Mouse (Mus musculus): ENCODE results near the gene Cxcr2. TPM values are rescaled to one million over a fixed set of nuclear protein-coding genes. Genes with fewer than 3 reads are reported as not detected.
A peak's percentile ranks its signal among the peaks of the same experiment; 100 is the strongest.

Cxcr2 gene
- polyA plus RNA-seq, 1 experiment from 2014 or later: 0.14 TPM

DNA sequence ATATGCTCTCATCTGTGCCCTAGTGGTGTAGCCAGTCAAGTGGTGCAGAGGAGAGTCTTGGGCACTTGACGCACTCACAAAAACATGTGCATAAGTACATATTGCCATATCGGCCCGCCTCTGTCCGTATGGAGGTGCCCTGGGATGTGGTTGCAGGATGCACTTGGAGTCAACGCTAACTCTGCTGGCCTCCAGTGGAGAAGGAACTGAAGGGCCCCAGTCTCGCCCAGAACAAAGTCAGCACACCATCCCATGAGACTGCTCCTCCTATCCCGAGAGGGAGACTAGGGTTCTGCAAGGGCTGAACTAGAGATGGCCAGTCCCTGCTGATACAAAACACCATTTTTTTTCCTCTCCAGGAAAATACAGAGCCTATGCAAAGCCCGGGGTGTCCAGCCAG is 30.6 kb upstream of the Cxcr2 start:
- H3K4me3 ChIP-seq: peak overlapping the region; percentile 67
- no peak overlapping the region for H3K27ac ChIP-seq
- WGBS: 63% methylated on average over 8 of the region's 8 CpGs
- no peaks in the 10 kb centered on the region for H3K36me3 ChIP-seq (replicated peaks)
- DNase-seq (ENCODE audit: extremely low spot score, low spot score): no peak
- H3K27me3 ChIP-seq (ENCODE audit: poor library complexity, severe bottlenecking): peaks cover 71% of the 10 kb centered on the region
- no peaks in the 10 kb centered on the region for H3K9me3 ChIP-seq
- peaks cover 24% of the 10 kb centered on the region for H3K4me1 ChIP-seq

- Histone ChIP-seq H3K9me3 (no peaks in the 10 kb centered on the region), H3K36me3 (replicated peaks) (no peaks in the 10 kb centered on the region), H3K27ac (peak within 1 kb of the TSS; percentile 80), H3K4me1 (peaks cover 30% of the 10 kb centered on the region), H3K4me3 (peak within 1 kb of the TSS; percentile 67), H3K27me3 (ENCODE audit: poor library complexity, severe bottlenecking) (peaks cover 73% of the 10 kb centered on the region)
- WGBS: 1% methylated on average over 84 of the region's 84 CpGs
- peak; percentile 47 for DNase-seq (ENCODE audit: extremely low spot score, low spot score)
Observed at GRCm38 (mm10) chr1:74124021-74124981, 29.5 kb upstream of the Cxcr2 start, which contains the start of gene Tns1. Gene Tns1 (minus strand): TSS chr1:74124449.

DNA sequence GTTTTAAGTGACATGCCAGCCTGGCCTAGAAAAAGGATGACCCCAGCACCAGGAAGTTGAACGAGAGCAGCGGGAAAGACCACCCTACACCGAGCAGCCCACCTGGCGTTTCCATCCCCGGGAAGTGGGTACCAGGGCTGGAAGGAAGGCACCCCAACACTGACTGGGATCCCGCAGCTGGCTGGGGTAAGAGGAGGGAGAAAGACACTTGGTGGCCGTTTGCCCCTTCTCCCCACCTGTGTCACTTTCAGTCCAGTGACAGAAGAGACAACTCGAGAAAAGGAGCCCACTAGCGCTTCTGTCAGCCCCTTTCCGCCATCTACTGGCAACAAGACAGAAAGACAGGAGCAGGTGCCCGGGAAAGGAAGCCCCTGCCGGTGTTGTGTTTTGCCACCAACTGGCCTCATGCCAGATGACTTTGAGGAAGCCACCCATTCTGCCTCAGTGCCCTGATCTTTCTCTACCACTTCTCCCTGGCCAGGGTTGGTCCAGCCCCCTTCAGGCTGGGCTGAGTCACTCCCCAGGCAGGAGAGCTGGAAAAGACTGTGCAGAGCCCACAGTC is 28.7 kb upstream of the Cxcr2 start, which contains the start of gene Rufy4:
Gene Rufy4, plus strand, starts transcription at position 551 of the 562 bp plus-strand sequence.
- DNase-seq (ENCODE audit: extremely low spot score, low spot score): peak; percentile 72
- peak within 1 kb of the TSS; percentile 67 for H3K4me3 ChIP-seq
- no peaks in the 10 kb centered on the region for H3K9me3 ChIP-seq
- no peaks in the 10 kb centered on the region for H3K36me3 ChIP-seq (replicated peaks)
- H3K27me3 ChIP-seq (ENCODE audit: poor library complexity, severe bottlenecking): peaks cover 73% of the 10 kb centered on the region
- WGBS: 0% methylated on average over 12 of the region's 12 CpGs
- H3K4me1 ChIP-seq: peaks cover 32% of the 10 kb centered on the region
- peak within 1 kb of the TSS; percentile 80 for H3K27ac ChIP-seq

- H3K9me3 ChIP-seq: no peaks in the 10 kb centered on the region
- no peak overlapping the region for H3K4me3 ChIP-seq
- H3K27me3 ChIP-seq (ENCODE audit: poor library complexity, severe bottlenecking): peaks cover 16% of the 10 kb centered on the region
- no peak overlapping the region for H3K27ac ChIP-seq
- 86% methylated on average over 8 of the region's 8 CpGs for WGBS
- H3K4me1 ChIP-seq: peaks cover 8% of the 10 kb centered on the region
- H3K36me3 ChIP-seq (replicated peaks): no peaks in the 10 kb centered on the region
- no peak for DNase-seq (ENCODE audit: extremely low spot score, low spot score)
Observed at GRCm38 (mm10) chr1:74130883-74131659, 22.7 kb upstream of the Cxcr2 start.

- Histone ChIP-seq H3K9me3 (no peaks in the 10 kb centered on the region), H3K36me3 (replicated peaks) (no peaks in the 10 kb centered on the region), H3K4me3 (no peak overlapping the region), H3K27ac (no peak overlapping the region), H3K27me3 (ENCODE audit: poor library complexity, severe bottlenecking) (peaks cover 12% of the 10 kb centered on the region), H3K4me1 (peaks cover 8% of the 10 kb centered on the region)
- DNase-seq (ENCODE audit: extremely low spot score, low spot score): no peak
- 76% methylated on average over 3 of the region's 3 CpGs for WGBS
Observed at GRCm38 (mm10) chr1:74132011-74132410, 21.8 kb upstream of the Cxcr2 start.

DNA sequence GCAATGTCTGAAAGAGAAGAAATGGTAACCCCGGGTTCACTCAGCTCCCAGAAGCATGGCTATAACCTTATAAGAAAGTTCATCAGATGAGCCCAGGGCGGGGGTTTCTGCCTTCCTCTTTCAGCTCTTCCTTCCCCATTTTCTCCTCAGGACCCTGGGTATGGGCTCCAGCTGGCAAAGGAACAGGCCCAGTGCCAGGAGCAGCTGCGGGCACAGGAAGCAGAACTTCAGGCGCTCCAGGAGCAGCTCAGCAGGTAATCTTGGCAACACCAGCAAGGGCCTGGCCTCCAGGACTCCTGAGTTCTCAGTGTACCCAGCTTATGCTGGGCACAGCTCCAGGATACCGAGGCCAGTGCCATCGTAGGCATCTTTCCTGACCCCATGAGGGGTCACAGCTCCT is 19.8 kb upstream of the Cxcr2 start:
- Histone ChIP-seq H3K27ac (no peak overlapping the region), H3K36me3 (replicated peaks) (no peaks in the 10 kb centered on the region), H3K4me1 (peaks cover 5% of the 10 kb centered on the region), H3K9me3 (no peaks in the 10 kb centered on the region), H3K27me3 (ENCODE audit: poor library complexity, severe bottlenecking) (peaks cover 6% of the 10 kb centered on the region), H3K4me3 (no peak overlapping the region)
- no peak for DNase-seq (ENCODE audit: extremely low spot score, low spot score)
- 83% methylated on average over 6 of the region's 6 CpGs for WGBS

DNA sequence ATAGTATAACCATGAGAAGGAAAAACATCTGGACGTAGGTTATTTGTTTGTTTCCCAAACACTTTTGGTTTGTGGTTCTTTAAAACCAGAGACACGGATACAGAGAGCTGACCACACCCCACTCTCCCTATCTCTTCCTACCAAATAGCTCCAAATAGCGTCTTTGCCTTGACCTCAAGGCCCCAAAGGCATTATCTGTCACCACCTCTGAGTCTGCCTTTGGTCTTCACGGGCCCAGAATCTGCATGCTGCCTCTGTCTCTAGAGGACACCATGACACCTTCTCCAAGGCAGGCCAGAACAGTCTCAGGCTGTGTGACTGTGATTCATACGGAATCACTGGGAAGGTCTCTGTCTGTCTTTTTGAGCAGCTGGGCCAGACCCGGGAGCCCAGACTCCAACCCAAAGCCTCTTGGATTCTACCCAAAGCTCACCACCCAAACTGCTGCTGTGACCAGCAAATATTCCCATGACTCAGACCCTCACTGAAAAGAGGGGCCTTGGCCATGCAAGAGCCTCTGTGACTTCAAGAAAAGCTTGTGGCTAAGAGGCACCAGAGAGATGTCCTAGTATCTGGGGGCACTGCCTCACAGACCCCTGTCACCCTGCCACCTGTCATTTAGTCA is 18.4 kb upstream of the Cxcr2 start:
- no peak for DNase-seq (ENCODE audit: extremely low spot score, low spot score)
- H3K4me3 ChIP-seq: no peak overlapping the region
- no peak overlapping the region for H3K27ac ChIP-seq
- no peaks in the 10 kb centered on the region for H3K36me3 ChIP-seq (replicated peaks)
- H3K4me1 ChIP-seq: no peaks in the 10 kb centered on the region
- WGBS: 84% methylated on average over 6 of the region's 6 CpGs
- H3K27me3 ChIP-seq (ENCODE audit: poor library complexity, severe bottlenecking): no peaks in the 10 kb centered on the region
- no peaks in the 10 kb centered on the region for H3K9me3 ChIP-seq

GRCm38 (mm10) chr1:74139415-74139814 is 14.4 kb upstream of the Cxcr2 start:
- Histone ChIP-seq H3K4me3 (no peak overlapping the region), H3K4me1 (no peaks in the 10 kb centered on the region), H3K36me3 (replicated peaks) (no peaks in the 10 kb centered on the region), H3K27me3 (ENCODE audit: poor library complexity, severe bottlenecking) (no peaks in the 10 kb centered on the region), H3K27ac (no peak overlapping the region), H3K9me3 (no peaks in the 10 kb centered on the region)
- 61% methylated on average over 3 of the region's 3 CpGs for WGBS
- no peak for DNase-seq (ENCODE audit: extremely low spot score, low spot score)

- H3K4me3 ChIP-seq: no peak overlapping the region
- H3K36me3 ChIP-seq (replicated peaks): no peaks in the 10 kb centered on the region
- H3K27me3 ChIP-seq (ENCODE audit: poor library complexity, severe bottlenecking): no peaks in the 10 kb centered on the region
- no peak for DNase-seq (ENCODE audit: extremely low spot score, low spot score)
- no peaks in the 10 kb centered on the region for H3K4me1 ChIP-seq
- no peak overlapping the region for H3K27ac ChIP-seq
- no peaks in the 10 kb centered on the region for H3K9me3 ChIP-seq
- 84% methylated on average over 8 of the region's 8 CpGs for WGBS
Observed at GRCm38 (mm10) chr1:74141781-74142180, 12.0 kb upstream of the Cxcr2 start.

DNA sequence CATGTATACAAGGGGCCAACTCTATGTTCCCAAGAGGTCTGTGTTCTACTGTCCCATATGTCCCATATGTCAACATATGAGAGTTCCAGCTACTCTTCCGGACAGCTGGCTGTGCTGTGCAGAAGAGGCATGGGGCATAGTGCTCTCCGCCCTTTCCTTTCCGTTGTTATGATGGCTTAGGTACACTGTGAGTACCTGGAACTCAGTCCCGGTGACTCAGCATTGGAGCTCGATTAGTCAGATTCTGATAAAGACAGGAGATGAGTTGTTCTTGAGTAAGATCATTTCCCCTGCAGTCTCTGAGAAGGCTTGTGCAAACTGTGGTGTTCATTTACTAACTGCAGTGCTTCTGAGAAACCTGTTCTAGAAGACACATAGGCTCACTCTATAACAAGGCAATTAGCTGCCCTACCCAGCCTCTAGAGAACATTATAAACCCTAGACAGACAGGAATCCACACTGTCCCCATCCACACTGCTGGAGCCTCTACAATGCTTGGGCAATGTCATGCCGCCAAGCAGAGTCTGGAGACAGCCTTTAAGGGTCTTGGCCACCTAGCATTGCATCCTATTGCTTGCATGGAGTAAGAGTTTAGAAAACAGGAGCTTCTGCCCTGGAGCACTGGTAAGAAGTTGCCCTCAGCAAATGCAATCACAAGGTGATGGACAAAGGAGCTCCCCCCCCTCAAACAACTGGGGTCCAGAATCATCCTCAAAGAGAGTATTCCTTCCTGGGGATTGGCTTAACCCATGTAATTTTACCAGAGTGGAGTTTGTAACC is 4.5 kb upstream of the Cxcr2 start:
- DNase-seq (ENCODE audit: extremely low spot score, low spot score): no peak
- 90% methylated on average over 6 of the region's 6 CpGs for WGBS
- no peaks in the 10 kb centered on the region for H3K9me3 ChIP-seq

GRCm38 (mm10) chr1:74150101-74150500 is 3.7 kb upstream of the Cxcr2 start:
- Histone ChIP-seq H3K27me3 (ENCODE audit: poor library complexity, severe bottlenecking) (no peaks in the 10 kb centered on the region), H3K36me3 (replicated peaks) (no peaks in the 10 kb centered on the region), H3K4me1 (no peaks in the 10 kb centered on the region), H3K27ac (no peak overlapping the region), H3K4me3 (no peak overlapping the region), H3K9me3 (no peaks in the 10 kb centered on the region)
- 74% methylated on average over 3 of the region's 3 CpGs for WGBS
- no peak for DNase-seq (ENCODE audit: extremely low spot score, low spot score)

More for the DNA sequence above, 4.5 kb upstream of the Cxcr2 start:
- H3K36me3 ChIP-seq (replicated peaks): no peaks in the 10 kb centered on the region
- H3K4me1 ChIP-seq: no peaks in the 10 kb centered on the region
- no peak overlapping the region for H3K4me3 ChIP-seq
- H3K27me3 ChIP-seq (ENCODE audit: poor library complexity, severe bottlenecking): no peaks in the 10 kb centered on the region
- H3K27ac ChIP-seq: no peak overlapping the region

GRCm38 (mm10) chr1:74151091-74151490 is 2.7 kb upstream of the Cxcr2 start:
- Histone ChIP-seq H3K4me3 (no peak overlapping the region), H3K4me1 (no peaks in the 10 kb centered on the region), H3K27ac (no peak overlapping the region), H3K27me3 (ENCODE audit: poor library complexity, severe bottlenecking) (no peaks in the 10 kb centered on the region), H3K36me3 (replicated peaks) (no peaks in the 10 kb centered on the region), H3K9me3 (no peaks in the 10 kb centered on the region)
- no peak for DNase-seq (ENCODE audit: extremely low spot score, low spot score)
- WGBS: 84% methylated on average over 3 of the region's 3 CpGs
